Mouse (Mus musculus) cortical plate, adult 2 months (tissue): ENCODE measurements at regions not wholly inside any gene's neighbourhood (a gene's known extent, or its start where the extent isn't known, plus 50 kb on each side); places are given as distances from the start of the nearest gene placed in this dataset.

Experiments
- CTCF ChIP-seq: fragments of 200-500 bp; IDR thresholded peaks from 2 replicates; pipeline ENCODE4 v1.5.1; 2011; ENCODE audit warnings: mild to moderate bottlenecking, control low read depth, low read length; ENCODE audit not compliant: insufficient read depth; ENCODE audit errors: extremely low read depth
- POLR2A ChIP-seq: fragments of 200-500 bp; IDR thresholded peaks from 2 replicates; pipeline ENCODE4 v1.6.1; 2011; ENCODE audit warnings: mild to moderate bottlenecking, low read length, control low read depth; ENCODE audit not compliant: insufficient read depth; ENCODE audit errors: extremely low read depth

- TF ChIP-seq POLR2A, result no peak
- TF ChIP-seq CTCF, result no peak
These were observed 63.5 kb upstream of the Sorl1 start for GRCm38 (mm10) chr9:42187371-42188228.
